Mouse (Mus musculus) MEL (cell line): ENCODE measurements around the gene Siglece. TPM values are rescaled to one million over a fixed set of nuclear protein-coding genes. Genes with fewer than 3 reads are reported as not detected.

ENCODE experiments used
- DNase-seq: peaks from one replicate; pipeline ENCODE4 v3.0.0; 2011; ENCODE audit warnings: low read depth, low spot score
- H3K27ac ChIP-seq: 2 replicates; pipeline ENCODE4 v1.5.1; 2012; ENCODE audit warnings: low read depth, mild to moderate bottlenecking, control low read depth, low read length, moderate library complexity; ENCODE audit not compliant: control insufficient read depth
- H3K27me3 ChIP-seq, 2 experiments: fragments of 150-350 bp in 1 of 2; sonication (generic) in 1 of 2; 2 replicates each; pipeline ENCODE4 v1.6.1; 2012; ENCODE audit warnings: low read length in 2 of 2, mild to moderate bottlenecking in 2 of 2, improper control_type of control experiment in 1 of 2, moderate library complexity in 1 of 2; ENCODE audit not compliant: insufficient read depth in 2 of 2, control insufficient read depth in 1 of 2
- H3K36me3 ChIP-seq, 2 experiments: 2 replicates each; pipeline ENCODE4 v1.6.1; 2012 to 2014; ENCODE audit warnings: low read length in 2 of 2, improper control_type of control experiment in 1 of 2, inconsistent platforms in 1 of 2, mild to moderate bottlenecking in 1 of 2; ENCODE audit not compliant: insufficient read depth in 2 of 2, control insufficient read depth in 1 of 2
- H3K4me1 ChIP-seq, 2 experiments: fragments of 150-350 bp in 1 of 2; sonication (generic) in 1 of 2; 2 replicates each; pipeline ENCODE4 v1.6.1; 2012; ENCODE audit warnings: low read length in 2 of 2, improper control_type of control experiment in 1 of 2, mild to moderate bottlenecking in 1 of 2; ENCODE audit not compliant: insufficient read depth in 2 of 2, control insufficient read depth in 1 of 2
- H3K4me3 ChIP-seq, 2 experiments: fragments of 150-350 bp in 1 of 2; sonication (generic) in 1 of 2; 2 replicates each; pipeline ENCODE4 v1.5.1; 2012; ENCODE audit warnings: low read depth in 2 of 2, low read length in 2 of 2, mild to moderate bottlenecking in 2 of 2, moderate library complexity in 2 of 2, control low read depth in 1 of 2, improper control_type of control experiment in 1 of 2; ENCODE audit not compliant: control insufficient read depth in 1 of 2, insufficient read depth in 1 of 2
- H3K79me2 ChIP-seq: 2 replicates; pipeline ENCODE4 v1.6.1; 2012; ENCODE audit warnings: mild to moderate bottlenecking, low read length, moderate library complexity; ENCODE audit not compliant: control insufficient read depth, poor library complexity, insufficient read depth
- H3K9ac ChIP-seq: 2 replicates; pipeline ENCODE4 v1.6.1; 2012; ENCODE audit warnings: low read depth, mild to moderate bottlenecking, control low read depth, low read length, moderate library complexity; ENCODE audit not compliant: control insufficient read depth, poor library complexity, severe bottlenecking
- H3K9me3 ChIP-seq: fragments of 150-350 bp; sonication (generic); replicated peaks from 2 replicates; pipeline ENCODE4 v1.6.1; 2012; ENCODE audit warnings: mild to moderate bottlenecking, low read length, improper control_type of control experiment, moderate library complexity; ENCODE audit not compliant: insufficient read depth
- CTCF ChIP-seq, 3 experiments: IDR thresholded peaks in 2 of 3; conservative IDR thresholded peaks in 1 of 3; 2 replicates each; pipeline ENCODE4 v1.5.1; 2011 to 2012; ENCODE audit warnings: low read length in 3 of 3, low read depth in 2 of 3, mild to moderate bottlenecking in 2 of 3, improper control_type of control experiment in 1 of 3, inconsistent platforms in 1 of 3, mixed read lengths in 1 of 3, moderate library complexity in 1 of 3; ENCODE audit not compliant: control insufficient read depth in 1 of 3, insufficient read depth in 1 of 3, poor library complexity in 1 of 3, severe bottlenecking in 1 of 3
- ELF1 ChIP-seq: IDR thresholded peaks from 2 replicates; pipeline ENCODE4 v1.6.1; 2014; ENCODE audit warnings: low read depth, mild to moderate bottlenecking, inconsistent platforms, low read length, improper control_type of control experiment, moderate library complexity
- EP300 ChIP-seq, 2 experiments: IDR thresholded peaks; 2 replicates each; pipeline ENCODE4 v1.6.1; 2011; ENCODE audit warnings: improper control_type of control experiment in 2 of 2, low read length in 2 of 2, low read depth in 1 of 2, mild to moderate bottlenecking in 1 of 2
- ETS1 ChIP-seq: IDR thresholded peaks from 2 replicates; pipeline ENCODE4 v1.6.1; 2012; ENCODE audit warnings: low read depth, mild to moderate bottlenecking, inconsistent platforms, low read length, improper control_type of control experiment, moderate library complexity
- MAX ChIP-seq: IDR thresholded peaks from 2 replicates; pipeline ENCODE4 v1.6.1; 2011; ENCODE audit warnings: low read length, improper control_type of control experiment
- MYC ChIP-seq: IDR thresholded peaks from 2 replicates; pipeline ENCODE4 v1.6.1; 2011; ENCODE audit warnings: low read depth, mild to moderate bottlenecking, low read length, improper control_type of control experiment, moderate library complexity
- NELFE ChIP-seq: IDR thresholded peaks from 2 replicates; pipeline ENCODE4 v1.6.1; 2011; ENCODE audit warnings: low read depth, low read length, improper control_type of control experiment
- POLR2AphosphoS5 ChIP-seq: IDR thresholded peaks from 2 replicates; pipeline ENCODE4 v1.6.1; 2012; ENCODE audit warnings: low read depth, borderline replicate concordance, mild to moderate bottlenecking, inconsistent platforms, low read length, moderate library complexity, mixed read lengths
- RAD21 ChIP-seq: IDR thresholded peaks from 2 replicates; pipeline ENCODE4 v1.6.1; 2011; ENCODE audit warnings: mild to moderate bottlenecking, low read depth, low read length, improper control_type of control experiment
- RCOR1 ChIP-seq: IDR thresholded peaks from 2 replicates; pipeline ENCODE4 v1.6.1; 2012; ENCODE audit warnings: low read depth, mild to moderate bottlenecking, inconsistent platforms, low read length, improper control_type of control experiment
- TBP ChIP-seq: IDR thresholded peaks from 2 replicates; pipeline ENCODE4 v1.8.0; 2011; ENCODE audit warnings: low read depth, low read length, improper control_type of control experiment
- TCF12 ChIP-seq: IDR thresholded peaks from 2 replicates; pipeline ENCODE4 v1.6.1; 2014; ENCODE audit warnings: low read depth, mild to moderate bottlenecking, inconsistent platforms, low read length, improper control_type of control experiment, moderate library complexity
- UBTF ChIP-seq: IDR thresholded peaks from 2 replicates; pipeline ENCODE4 v1.6.1; 2012; ENCODE audit warnings: low read depth, mild to moderate bottlenecking, inconsistent platforms, low read length, improper control_type of control experiment, moderate library complexity, borderline replicate concordance; ENCODE audit not compliant: insufficient read depth
- USF2 ChIP-seq, 2 experiments: IDR thresholded peaks; 2 replicates each; pipeline ENCODE4 v1.6.1; 2011 to 2012; ENCODE audit warnings: improper control_type of control experiment in 2 of 2, low read length in 2 of 2, borderline replicate concordance in 1 of 2, inconsistent platforms in 1 of 2, low read depth in 1 of 2, mild to moderate bottlenecking in 1 of 2; ENCODE audit not compliant: insufficient read depth in 1 of 2
- ZC3H11A ChIP-seq: IDR thresholded peaks from 2 replicates; pipeline ENCODE4 v1.6.1; 2012; ENCODE audit warnings: low read depth, mild to moderate bottlenecking, inconsistent platforms, low read length, improper control_type of control experiment
- ZMIZ1 ChIP-seq: IDR thresholded peaks from 2 replicates; pipeline ENCODE4 v1.6.1; 2012; ENCODE audit warnings: low read depth, mild to moderate bottlenecking, inconsistent platforms, low read length, improper control_type of control experiment, moderate library complexity
- polyA plus RNA-seq, 2 experiments: library from polyadenylated mRNA; stranded (reverse) in 1 of 2; unstranded in 1 of 2; fragments of >175 nt in 1 of 2; fragments of >200 nt in 1 of 2; gene quantifications; 2 replicates each; pipeline versions ENCODE4 v1.2.1 to v1.2.4; 2012; ENCODE audit warnings: low replicate concordance in 2 of 2, low read depth in 1 of 2; ENCODE audit not compliant: insufficient read length in 2 of 2, insufficient read depth in 1 of 2, missing spikeins in 1 of 2
- total RNA-seq: library from RNA; depleted of rRNA; stranded (reverse); fragments of 300-350 nt; gene quantifications from 2 replicates; pipeline ENCODE4 v1.2.3, GENCODE M21; 2012

Siglece gene
- total and polyA plus RNA-seq, 3 experiments = 0.07 TPM; not detected in 2

DNA sequence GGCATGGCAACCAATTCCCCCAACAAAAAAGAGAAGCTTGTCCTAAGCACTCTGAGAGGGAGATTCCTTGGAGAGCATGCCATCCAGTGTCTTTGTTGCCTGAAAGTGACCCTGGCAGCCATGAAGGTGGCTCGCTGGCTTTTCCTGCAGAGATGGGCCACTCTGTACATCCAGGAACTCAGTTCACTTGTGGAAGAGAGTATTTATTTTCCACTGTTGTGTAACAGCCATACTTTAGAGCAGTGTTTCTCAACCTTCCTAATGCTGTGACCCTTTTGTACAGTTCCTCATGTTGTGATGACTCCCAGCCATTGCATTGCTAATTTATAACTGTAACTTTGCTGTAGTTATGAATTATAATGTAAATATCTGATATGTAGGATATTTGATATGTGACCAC is 22.8 kb downstream of the Siglece start:
- no peak overlapping the region for H3K27ac ChIP-seq
- H3K36me3 ChIP-seq = no peaks in the 10 kb centered on the region; a peak in 1 of 4 replicates
- H3K4me3 ChIP-seq = no peak overlapping the region
- no peaks in the 10 kb centered on the region for H3K9me3 ChIP-seq
- no peak overlapping the region for H3K9ac ChIP-seq
- TF ChIP-seq USF2 (IDR thresholded peaks at IDR 0.05; ENCODE audit: borderline replicate concordance in 1 of 2, insufficient read depth in 1 of 2, low read depth in 1 of 2, low read length in 2 of 2) = no peak
- TF ChIP-seq TBP = no peak
- no peak for TF ChIP-seq ZMIZ1
- TF ChIP-seq RCOR1 = no peak
- TF ChIP-seq POLR2AphosphoS5 = no peak
- TF ChIP-seq MYC = no peak
- no peak for TF ChIP-seq CTCF (IDR thresholded peaks at IDR 0.05 in 2 of 3, conservative IDR thresholded peaks at IDR 0.05 in 1 of 3; ENCODE audit: control insufficient read depth in 1 of 3, insufficient read depth in 1 of 3, low read depth in 2 of 3, low read length in 3 of 3, poor library complexity in 1 of 3, severe bottlenecking in 1 of 3)
- no peaks in the 10 kb centered on the region for H3K79me2 ChIP-seq
- H3K4me1 ChIP-seq = peaks cover 0 to 2% of the 10 kb centered on the region in 2 experiments; a peak in 2 of 4 replicates
- no peak for DNase-seq
- no peaks in the 10 kb centered on the region for H3K27me3 ChIP-seq

DNA sequence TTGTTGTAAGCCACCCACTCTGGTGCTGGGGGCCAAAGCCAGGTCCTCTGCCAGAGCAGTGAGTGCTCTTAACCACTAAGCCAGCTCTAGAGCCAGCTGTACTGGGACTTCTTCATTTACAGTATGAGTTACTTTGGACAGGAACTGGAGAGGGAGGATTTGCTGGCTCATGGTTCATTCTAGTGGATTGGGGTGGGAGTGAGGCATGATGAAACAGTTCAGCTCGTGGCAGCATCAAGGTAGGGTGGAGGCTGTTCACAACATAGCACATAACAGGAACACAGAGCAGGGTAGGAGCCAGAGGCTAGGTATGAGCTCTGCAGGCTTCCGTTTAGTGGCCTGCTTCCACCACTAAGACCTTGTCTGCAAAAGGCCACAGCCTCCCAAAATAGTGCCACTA is 23.8 kb downstream of the Siglece start:
- Histone ChIP-seq H3K27me3 (no peaks in the 10 kb centered on the region), H3K36me3 (no peaks in the 10 kb centered on the region; a peak in 1 of 4 replicates), H3K9me3 (no peaks in the 10 kb centered on the region), H3K79me2 (no peaks in the 10 kb centered on the region), H3K27ac (no peak overlapping the region), H3K4me3 (no peak overlapping the region), H3K4me1 (peaks cover 0 to 2% of the 10 kb centered on the region in 2 experiments; a peak in 2 of 4 replicates)
- DNase-seq = peak; percentile 12
- TF ChIP-seq TCF12 (no peak), NELFE (no peak), ELF1 (no peak), RAD21 (no peak), UBTF (no peak), RCOR1 (no peak), ZMIZ1 (no peak), EP300 (IDR thresholded peaks at IDR 0.05; ENCODE audit: low read depth in 1 of 2, low read length in 2 of 2) (no peak), ZC3H11A (no peak), USF2 (IDR thresholded peaks at IDR 0.05; ENCODE audit: borderline replicate concordance in 1 of 2, insufficient read depth in 1 of 2, low read depth in 1 of 2, low read length in 2 of 2) (no peak), ETS1 (no peak), MAX (no peak)
- TF ChIP-seq, all 39 proteins: peak for 0
- H3K9ac ChIP-seq = no peak overlapping the region
